Mouse (Mus musculus): ENCODE measurements at regions not wholly inside any gene's neighbourhood (a gene's known extent, or its start where the extent isn't known, plus 50 kb on each side); places are given as distances from the start of the nearest gene placed in this dataset.

DNA sequence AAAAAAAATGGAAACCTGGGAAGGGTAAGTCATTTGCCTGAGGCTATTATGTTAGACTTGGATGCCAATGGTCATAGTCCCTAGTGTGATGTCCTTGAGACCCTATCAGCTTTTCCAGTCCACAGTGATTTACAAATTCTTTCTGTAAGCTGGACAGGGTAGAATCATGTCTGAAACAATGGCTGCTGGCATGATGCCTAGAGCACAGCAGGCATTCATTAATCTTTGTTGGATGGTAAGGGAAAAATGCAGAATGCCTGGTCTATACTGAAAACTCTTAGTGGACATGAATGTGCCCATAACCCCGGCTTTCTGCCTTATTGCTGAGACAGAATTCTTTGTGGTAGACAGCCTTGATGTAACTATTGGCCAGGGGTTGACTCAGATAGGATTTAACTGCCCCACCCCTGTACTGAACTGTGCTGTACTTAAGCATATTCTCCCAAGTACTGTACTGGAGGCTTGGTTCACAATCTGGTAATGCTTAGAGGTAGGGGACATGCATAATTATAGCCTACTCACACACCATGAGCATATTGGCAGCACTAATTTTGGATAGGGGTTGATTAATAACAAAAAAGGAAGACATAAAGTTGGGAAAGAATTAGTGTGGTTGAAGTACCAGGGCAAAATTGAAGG, 424.8 kb downstream of the Zfp619 start:
- no peak for ATAC-seq (ENCODE audit: low FRiP score)
- no peak overlapping the region for H3K4me2 ChIP-seq (replicated peaks; ENCODE audit: low read depth, low read length)
- H3K4me3 ChIP-seq (ENCODE audit: low read depth, low read length), result no peak overlapping the region
- DNase-seq (ENCODE audit: low spot score), result peak; percentile 2
- no peaks in the 10 kb centered on the region for H3K9me3 ChIP-seq (ENCODE audit: control insufficient read depth, low read length)
- H3K9ac ChIP-seq (ENCODE audit: low read depth, low read length), result no peak overlapping the region
- WGBS, result 68% methylated on average over 1 of the region's 1 CpGs
- no peak overlapping the region for H3K27ac ChIP-seq (ENCODE audit: low read depth, low read length)
- H3K36me3 ChIP-seq (ENCODE audit: control insufficient read depth, insufficient read depth, low read length), result no peaks in the 10 kb centered on the region
- H3K27me3 ChIP-seq (ENCODE audit: control insufficient read depth, insufficient read depth, low read length), result no peaks in the 10 kb centered on the region
- no peaks in the 10 kb centered on the region for H3K4me1 ChIP-seq (replicated peaks; ENCODE audit: control insufficient read depth, insufficient read depth, low read length)

DNA sequence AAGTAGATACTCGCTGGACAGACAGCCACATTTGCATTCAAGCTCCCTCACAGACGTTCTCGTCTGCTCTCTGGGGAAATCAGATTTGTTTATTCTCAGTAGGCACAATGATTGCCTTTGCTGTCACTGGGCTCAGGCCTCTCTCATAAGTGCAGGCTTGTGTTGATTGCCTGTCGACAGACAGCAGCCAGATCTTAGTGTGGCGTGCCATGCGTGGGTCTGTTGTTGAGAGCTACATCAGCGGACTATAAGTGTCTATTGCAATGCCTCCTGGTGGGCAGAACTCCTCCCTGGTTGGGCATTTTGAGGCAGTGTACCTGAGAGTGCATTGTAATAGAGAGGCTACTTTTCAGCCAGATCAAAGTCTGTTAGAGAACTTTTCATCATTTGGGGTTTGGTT, 436.5 kb downstream of the Zfp619 start:
- Histone ChIP-seq H3K4me1 (replicated peaks; ENCODE audit: control insufficient read depth, insufficient read depth, low read length) (no peaks in the 10 kb centered on the region), H3K36me3 (ENCODE audit: control insufficient read depth, insufficient read depth, low read length) (no peaks in the 10 kb centered on the region), H3K4me2 (replicated peaks; ENCODE audit: low read depth, low read length) (no peak overlapping the region), H3K4me3 (ENCODE audit: low read depth, low read length) (no peak overlapping the region), H3K27ac (ENCODE audit: low read depth, low read length) (no peak overlapping the region), H3K27me3 (ENCODE audit: control insufficient read depth, insufficient read depth, low read length) (no peaks in the 10 kb centered on the region), H3K9ac (ENCODE audit: low read depth, low read length) (no peak overlapping the region), H3K9me3 (ENCODE audit: control insufficient read depth, low read length) (no peaks in the 10 kb centered on the region)
- WGBS, result 54% methylated on average over 7 of the region's 7 CpGs
- ATAC-seq (ENCODE audit: low FRiP score), result no peak
- DNase-seq (ENCODE audit: low spot score), result no peak

DNA sequence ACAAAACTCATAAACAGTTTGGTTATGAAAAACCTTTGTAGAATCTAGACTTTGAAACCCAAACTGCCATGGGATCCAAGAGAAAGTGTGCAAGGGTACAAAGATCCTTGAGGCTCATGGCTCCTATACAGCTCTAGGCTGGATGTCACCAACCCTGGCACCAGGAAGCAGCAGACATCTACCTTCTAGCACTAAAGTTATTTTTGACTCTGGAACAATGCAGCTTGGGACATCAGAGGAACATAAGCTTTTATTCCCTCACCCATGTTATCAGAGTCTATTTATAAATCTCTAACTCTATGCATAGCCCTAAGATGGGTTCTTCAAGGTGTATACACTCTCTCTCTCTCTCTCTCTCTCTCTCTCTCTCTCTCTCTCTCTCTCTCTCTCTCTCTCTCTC, 437.4 kb downstream of the Zfp619 start:
- H3K4me3 ChIP-seq (ENCODE audit: low read depth, low read length), result no peak overlapping the region
- H3K4me1 ChIP-seq (replicated peaks; ENCODE audit: control insufficient read depth, insufficient read depth, low read length), result no peaks in the 10 kb centered on the region
- H3K9me3 ChIP-seq (ENCODE audit: control insufficient read depth, low read length), result no peaks in the 10 kb centered on the region
- H3K27ac ChIP-seq (ENCODE audit: low read depth, low read length), result no peak overlapping the region
- H3K27me3 ChIP-seq (ENCODE audit: control insufficient read depth, insufficient read depth, low read length), result no peaks in the 10 kb centered on the region
- H3K36me3 ChIP-seq (ENCODE audit: control insufficient read depth, insufficient read depth, low read length), result no peaks in the 10 kb centered on the region
- H3K9ac ChIP-seq (ENCODE audit: low read depth, low read length), result no peak overlapping the region
- H3K4me2 ChIP-seq (replicated peaks; ENCODE audit: low read depth, low read length), result no peak overlapping the region
- no peak for ATAC-seq (ENCODE audit: low FRiP score)
- no peak for DNase-seq (ENCODE audit: low spot score)

GRCm38 (mm10) chr7:39978121-39978520, 460.6 kb downstream of the Zfp619 start:
- Histone ChIP-seq H3K4me1 (replicated peaks; ENCODE audit: control insufficient read depth, insufficient read depth, low read length) (no peaks in the 10 kb centered on the region), H3K4me2 (replicated peaks; ENCODE audit: low read depth, low read length) (no peak overlapping the region), H3K9ac (ENCODE audit: low read depth, low read length) (no peak overlapping the region), H3K9me3 (ENCODE audit: control insufficient read depth, low read length) (no peaks in the 10 kb centered on the region), H3K27me3 (ENCODE audit: control insufficient read depth, insufficient read depth, low read length) (no peaks in the 10 kb centered on the region), H3K4me3 (ENCODE audit: low read depth, low read length) (no peak overlapping the region), H3K27ac (ENCODE audit: low read depth, low read length) (no peak overlapping the region), H3K36me3 (ENCODE audit: control insufficient read depth, insufficient read depth, low read length) (no peaks in the 10 kb centered on the region)
- no peak for ATAC-seq (ENCODE audit: low FRiP score)
- 83% methylated on average over 2 of the region's 2 CpGs for WGBS
- no peak for DNase-seq (ENCODE audit: low spot score)

DNA sequence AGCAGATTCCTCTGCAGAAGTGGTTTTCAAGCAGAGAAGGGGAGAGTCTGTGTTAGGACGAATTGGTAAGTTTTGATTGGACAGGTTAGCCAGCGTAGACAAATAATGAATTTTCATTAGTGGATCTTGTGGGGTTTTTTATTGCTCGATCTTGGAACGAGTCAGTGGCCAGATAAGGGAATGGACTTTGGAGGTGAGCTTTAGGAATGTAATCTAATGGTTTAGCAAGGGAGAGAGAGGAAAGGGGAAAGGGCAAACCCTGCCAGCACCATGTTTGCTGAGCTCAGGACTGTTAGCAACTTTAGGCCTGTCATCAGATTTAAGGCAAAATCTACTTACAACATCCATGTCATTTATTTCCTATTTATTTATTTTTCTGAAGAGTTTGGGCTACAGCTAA, 464.1 kb downstream of the Zfp619 start:
- no peaks in the 10 kb centered on the region for H3K4me1 ChIP-seq (replicated peaks; ENCODE audit: control insufficient read depth, insufficient read depth, low read length)
- H3K36me3 ChIP-seq (ENCODE audit: control insufficient read depth, insufficient read depth, low read length), result no peaks in the 10 kb centered on the region
- H3K9me3 ChIP-seq (ENCODE audit: control insufficient read depth, low read length), result no peaks in the 10 kb centered on the region
- H3K4me3 ChIP-seq (ENCODE audit: low read depth, low read length), result no peak overlapping the region
- no peaks in the 10 kb centered on the region for H3K27me3 ChIP-seq (ENCODE audit: control insufficient read depth, insufficient read depth, low read length)
- H3K4me2 ChIP-seq (replicated peaks; ENCODE audit: low read depth, low read length), result no peak overlapping the region
- 87% methylated on average over 4 of the region's 4 CpGs for WGBS
- no peak overlapping the region for H3K27ac ChIP-seq (ENCODE audit: low read depth, low read length)
- no peak overlapping the region for H3K9ac ChIP-seq (ENCODE audit: low read depth, low read length)
- ATAC-seq (ENCODE audit: low FRiP score), result no peak
- DNase-seq (ENCODE audit: low spot score), result no peak
